Mouse (Mus musculus): ENCODE measurements around the gene Golga4. TPM values are rescaled to one million over a fixed set of nuclear protein-coding genes. Genes with fewer than 3 reads are reported as not detected.

The Golga4 gene
- 97.5 to 187 TPM (median 99.7 TPM) in 3 replicates for total RNA-seq (2017)

- ATAC-seq (replicated peaks; ENCODE audit: insufficient number of reproducible peaks, low FRiP score, low TSS enrichment, poor library complexity, severe bottlenecking) = peak; percentile 77
Observed at GRCm38 (mm10) chr9:118506020-118506403, at the start of gene Golga4. Gene Golga4 (plus strand): TSS chr9:118506267.

- ATAC-seq (replicated peaks; ENCODE audit: insufficient number of reproducible peaks, low FRiP score, low TSS enrichment, poor library complexity, severe bottlenecking) = no peak
Observed at GRCm38 (mm10) chr9:118456405-118456804, 49.7 kb upstream of the Golga4 start.

DNA sequence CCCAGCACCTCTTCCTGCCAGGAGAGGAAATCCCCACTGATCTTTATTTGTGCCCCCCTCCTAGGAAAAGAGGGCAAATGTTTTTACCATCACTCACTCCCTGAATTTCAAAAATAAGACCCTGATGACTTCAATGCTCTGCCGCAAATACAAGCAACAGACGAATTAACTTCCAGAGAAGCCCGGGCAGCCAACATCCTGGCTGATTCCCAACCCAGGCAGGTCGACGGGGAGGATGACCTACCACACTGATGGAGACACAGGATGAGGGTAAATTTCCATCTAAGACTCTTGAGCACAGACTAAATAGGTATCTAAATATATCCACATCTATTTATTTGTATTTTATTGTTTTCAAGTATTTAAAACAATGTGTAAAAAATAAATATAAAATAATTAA is 48.0 kb upstream of the Golga4 start:
- ATAC-seq (replicated peaks; ENCODE audit: insufficient number of reproducible peaks, low FRiP score, low TSS enrichment, poor library complexity, severe bottlenecking) = no peak

DNA sequence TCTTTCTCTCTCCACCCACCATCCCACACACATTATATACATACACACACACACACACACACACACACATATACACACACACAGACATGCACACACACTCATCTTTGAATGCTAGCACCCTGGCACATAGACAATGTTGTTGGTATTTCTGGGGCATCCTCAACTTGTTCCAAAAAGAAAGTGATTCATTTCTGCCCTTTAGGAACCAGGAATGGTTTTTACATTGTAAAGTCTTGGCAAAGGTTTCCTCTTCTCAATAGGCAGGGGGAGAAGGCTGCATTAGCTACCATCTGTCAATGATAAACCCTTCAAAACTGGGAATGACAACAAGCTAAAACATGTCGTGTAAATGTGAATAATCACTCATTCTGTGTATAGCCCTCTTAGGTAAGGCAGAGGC is 42.0 kb upstream of the Golga4 start:
- ATAC-seq (replicated peaks; ENCODE audit: insufficient number of reproducible peaks, low FRiP score, low TSS enrichment, poor library complexity, severe bottlenecking) = no peak

DNA sequence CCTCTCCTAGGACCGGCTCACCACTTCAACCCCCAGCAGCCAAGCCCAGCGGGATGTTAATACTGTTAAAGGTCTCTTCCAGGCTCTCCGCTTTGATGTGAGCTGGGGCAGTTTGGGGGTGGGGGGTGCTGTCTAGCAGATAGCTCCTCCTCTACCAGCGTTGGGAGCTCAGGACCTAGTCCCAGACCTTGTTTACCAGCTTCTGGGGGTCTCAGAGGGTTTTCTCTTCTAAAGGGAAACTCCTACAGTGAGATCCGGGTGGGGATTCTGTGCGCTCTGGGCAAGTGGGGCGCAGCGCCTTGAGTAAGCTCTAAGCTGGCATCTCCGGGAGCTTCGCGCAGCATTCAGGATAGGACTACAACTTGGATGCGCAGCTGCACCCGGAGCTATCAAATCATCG is 37.8 kb upstream of the Golga4 start:
- ATAC-seq (replicated peaks; ENCODE audit: insufficient number of reproducible peaks, low FRiP score, low TSS enrichment, poor library complexity, severe bottlenecking) = no peak

DNA sequence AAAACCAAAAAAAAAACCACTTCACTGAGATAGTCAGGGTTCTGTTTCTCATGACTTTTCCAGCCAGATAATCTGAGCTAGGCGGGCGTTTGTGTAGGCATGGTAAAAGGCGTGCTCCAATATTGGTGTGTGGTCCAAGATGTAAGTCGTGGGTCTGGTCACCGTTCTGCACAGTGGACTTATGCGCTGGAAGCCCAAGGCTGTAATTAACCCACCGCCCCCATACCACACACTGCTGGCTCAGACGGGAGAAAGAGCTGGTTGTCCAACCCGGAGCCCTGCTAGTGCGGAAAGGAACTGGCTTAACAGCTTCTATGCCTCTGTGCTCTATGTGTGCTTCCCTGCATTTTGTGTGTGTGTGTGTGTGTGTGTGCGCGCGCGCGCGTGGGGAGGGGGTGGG is 36.8 kb upstream of the Golga4 start:
- ATAC-seq (replicated peaks; ENCODE audit: insufficient number of reproducible peaks, low FRiP score, low TSS enrichment, poor library complexity, severe bottlenecking) = no peak

- ATAC-seq (replicated peaks; ENCODE audit: insufficient number of reproducible peaks, low FRiP score, low TSS enrichment, poor library complexity, severe bottlenecking) = no peak
Observed at GRCm38 (mm10) chr9:118471296-118471695, 34.8 kb upstream of the Golga4 start.

DNA sequence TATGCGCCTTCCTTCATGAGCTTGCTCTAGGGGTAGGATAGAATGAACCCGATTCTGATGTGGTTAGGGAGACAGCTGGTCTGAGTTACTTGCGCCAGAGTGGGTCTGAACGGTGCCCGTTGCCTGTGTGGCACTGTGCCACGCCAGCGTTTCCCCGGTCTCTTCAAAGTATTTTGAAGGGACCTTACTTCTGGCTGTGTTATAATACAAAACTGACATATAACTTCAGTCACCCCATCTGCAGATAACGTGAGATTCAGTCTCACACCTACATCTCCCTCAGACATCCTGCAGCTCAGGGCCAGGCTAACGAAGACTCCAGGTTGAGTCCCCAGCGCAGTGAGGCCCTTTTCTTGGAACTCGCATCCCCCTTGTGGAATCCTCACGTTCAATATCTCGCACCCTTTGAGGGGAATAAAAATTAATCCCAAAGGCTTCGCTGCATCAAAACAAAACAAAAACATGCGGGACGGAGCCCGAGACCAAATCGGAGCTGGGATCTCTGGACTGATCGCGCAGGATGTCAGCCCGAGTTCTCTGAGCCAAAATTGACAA is 29.8 kb upstream of the Golga4 start:
- ATAC-seq (replicated peaks; ENCODE audit: insufficient number of reproducible peaks, low FRiP score, low TSS enrichment, poor library complexity, severe bottlenecking) = no peak

- ATAC-seq (replicated peaks; ENCODE audit: insufficient number of reproducible peaks, low FRiP score, low TSS enrichment, poor library complexity, severe bottlenecking) = no peak
Observed at GRCm38 (mm10) chr9:118476766-118477271, 29.2 kb upstream of the Golga4 start.

DNA sequence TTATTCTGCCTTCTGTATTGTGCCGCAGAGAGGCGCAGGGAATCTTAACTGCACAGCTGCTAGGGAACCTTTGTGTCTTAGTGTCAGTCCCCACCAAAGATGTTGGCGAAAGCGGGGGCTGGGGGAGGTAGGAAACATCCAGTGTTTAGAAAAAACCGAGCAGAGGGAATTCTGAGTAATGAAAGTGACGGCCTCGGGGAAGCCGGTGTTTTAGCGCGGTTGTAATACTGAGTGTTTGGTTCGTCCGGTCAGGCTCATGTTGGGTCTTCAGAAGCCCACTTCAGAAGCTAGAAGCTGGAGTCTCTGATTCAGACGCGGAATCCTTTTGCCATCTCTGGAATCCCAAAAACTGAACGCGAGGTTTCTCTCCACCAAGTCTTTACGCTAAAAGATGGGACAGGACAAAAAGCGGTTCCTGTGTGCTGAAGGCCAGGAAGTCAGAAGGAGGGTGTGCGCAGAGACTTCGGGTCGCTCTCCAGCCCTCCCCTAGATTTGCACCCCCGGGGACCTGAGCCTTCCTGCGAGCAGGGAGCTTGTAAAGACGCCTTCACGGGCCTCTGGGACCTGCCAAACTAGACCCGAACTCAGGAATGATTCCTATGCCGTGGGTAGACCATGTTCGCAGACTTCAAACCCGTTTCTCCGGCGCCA is 28.7 kb upstream of the Golga4 start:
- ATAC-seq (replicated peaks; ENCODE audit: insufficient number of reproducible peaks, low FRiP score, low TSS enrichment, poor library complexity, severe bottlenecking) = no peak

GRCm38 (mm10) chr9:118477961-118478360 is 28.1 kb upstream of the Golga4 start, which contains the start of gene Eomes:
Gene Eomes (plus strand): TSS chr9:118478212.
- no peak for ATAC-seq (replicated peaks; ENCODE audit: insufficient number of reproducible peaks, low FRiP score, low TSS enrichment, poor library complexity, severe bottlenecking)

DNA sequence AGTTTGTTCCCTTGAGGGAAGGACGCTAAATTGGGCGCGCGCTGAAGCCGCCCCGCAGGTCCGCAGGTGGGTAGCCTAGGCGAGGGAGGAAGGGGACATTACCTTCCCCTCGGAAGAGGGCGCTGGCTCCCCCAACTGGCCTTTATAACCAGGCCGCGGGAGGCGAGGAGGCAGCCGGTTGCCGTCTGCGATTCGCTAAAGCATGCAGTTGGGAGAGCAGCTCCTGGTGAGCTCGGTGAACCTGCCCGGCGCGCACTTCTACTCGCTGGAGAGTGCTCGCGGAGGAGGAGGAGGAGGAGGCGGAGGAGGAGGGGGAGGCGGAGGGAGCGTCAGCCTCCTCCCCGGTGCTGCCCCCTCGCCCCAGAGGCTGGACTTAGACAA is 27.6 kb upstream of the Golga4 start:
- ATAC-seq (replicated peaks; ENCODE audit: insufficient number of reproducible peaks, low FRiP score, low TSS enrichment, poor library complexity, severe bottlenecking) = no peak

DNA sequence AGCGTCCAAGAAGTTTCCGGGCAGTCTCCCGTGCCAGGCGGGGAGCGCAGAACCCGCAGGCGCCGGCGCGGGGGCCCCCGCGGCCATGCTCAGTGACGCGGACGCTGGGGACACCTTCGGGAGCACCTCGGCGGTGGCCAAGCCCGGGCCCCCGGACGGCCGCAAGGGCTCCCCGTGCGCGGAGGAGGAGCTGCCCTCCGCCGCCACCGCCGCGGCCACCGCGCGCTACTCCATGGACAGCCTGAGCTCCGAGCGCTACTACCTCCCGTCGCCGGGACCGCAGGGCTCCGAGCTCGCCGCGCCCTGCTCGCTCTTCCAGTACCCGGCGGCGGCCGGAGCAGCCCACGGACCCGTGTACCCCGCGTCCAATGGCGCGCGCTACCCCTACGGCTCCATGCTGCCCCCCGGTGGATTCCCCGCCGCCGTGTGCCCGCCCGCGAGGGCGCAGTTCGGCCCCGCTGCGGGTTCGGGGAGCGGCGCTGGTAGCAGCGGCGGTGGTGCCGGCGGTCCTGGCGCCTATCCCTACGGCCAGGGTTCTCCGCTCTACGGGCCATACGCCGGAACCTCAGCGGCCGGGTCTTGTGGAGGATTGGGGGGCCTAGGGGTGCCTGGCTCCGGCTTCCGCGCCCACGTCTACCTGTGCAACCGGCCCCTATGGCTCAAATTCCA is 27.1 kb upstream of the Golga4 start:
- ATAC-seq (replicated peaks; ENCODE audit: insufficient number of reproducible peaks, low FRiP score, low TSS enrichment, poor library complexity, severe bottlenecking) = no peak

DNA sequence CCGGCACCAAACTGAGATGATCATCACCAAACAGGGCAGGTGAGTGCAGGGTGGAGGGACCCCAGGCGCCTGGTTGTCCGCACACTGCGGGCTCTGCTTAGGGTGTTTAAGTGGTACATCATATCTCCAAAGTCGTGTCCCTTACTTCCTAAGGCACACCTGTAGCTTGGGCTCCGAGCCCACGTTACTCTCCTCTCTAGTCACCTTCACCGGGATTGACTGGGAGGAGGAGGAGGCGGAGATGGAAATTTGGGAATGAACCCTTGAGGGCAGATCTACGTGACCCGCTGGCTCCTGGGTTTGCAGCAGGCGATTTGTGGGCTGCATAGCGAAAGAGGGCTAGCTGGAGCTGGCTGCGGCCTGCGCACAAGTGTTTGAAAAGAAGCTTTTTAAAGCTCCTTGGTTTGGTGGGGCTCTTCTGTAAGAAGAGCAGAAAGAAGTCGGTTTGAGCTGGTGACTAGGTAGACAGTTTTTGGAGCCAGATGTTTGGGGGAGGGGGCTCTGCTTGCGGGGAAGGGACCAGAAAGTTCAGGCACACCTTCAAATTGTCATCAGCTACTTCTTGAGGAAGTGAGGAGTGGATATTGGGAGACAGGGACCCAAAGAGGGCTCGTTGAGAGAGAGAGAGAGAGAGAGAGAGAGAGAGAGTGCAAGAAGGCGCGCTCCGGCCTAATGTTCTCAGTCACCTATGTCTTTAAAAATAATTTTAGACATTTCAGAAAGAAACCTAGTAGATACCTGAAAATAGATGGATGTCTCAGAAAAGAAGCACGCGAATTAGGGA is 26.4 kb upstream of the Golga4 start:
- ATAC-seq (replicated peaks; ENCODE audit: insufficient number of reproducible peaks, low FRiP score, low TSS enrichment, poor library complexity, severe bottlenecking) = no peak

GRCm38 (mm10) chr9:118480292-118480690 is 25.8 kb upstream of the Golga4 start:
- ATAC-seq (replicated peaks; ENCODE audit: insufficient number of reproducible peaks, low FRiP score, low TSS enrichment, poor library complexity, severe bottlenecking) = no peak

- no peak for ATAC-seq (replicated peaks; ENCODE audit: insufficient number of reproducible peaks, low FRiP score, low TSS enrichment, poor library complexity, severe bottlenecking)
Observed at GRCm38 (mm10) chr9:118482210-118482609, 23.9 kb upstream of the Golga4 start.

DNA sequence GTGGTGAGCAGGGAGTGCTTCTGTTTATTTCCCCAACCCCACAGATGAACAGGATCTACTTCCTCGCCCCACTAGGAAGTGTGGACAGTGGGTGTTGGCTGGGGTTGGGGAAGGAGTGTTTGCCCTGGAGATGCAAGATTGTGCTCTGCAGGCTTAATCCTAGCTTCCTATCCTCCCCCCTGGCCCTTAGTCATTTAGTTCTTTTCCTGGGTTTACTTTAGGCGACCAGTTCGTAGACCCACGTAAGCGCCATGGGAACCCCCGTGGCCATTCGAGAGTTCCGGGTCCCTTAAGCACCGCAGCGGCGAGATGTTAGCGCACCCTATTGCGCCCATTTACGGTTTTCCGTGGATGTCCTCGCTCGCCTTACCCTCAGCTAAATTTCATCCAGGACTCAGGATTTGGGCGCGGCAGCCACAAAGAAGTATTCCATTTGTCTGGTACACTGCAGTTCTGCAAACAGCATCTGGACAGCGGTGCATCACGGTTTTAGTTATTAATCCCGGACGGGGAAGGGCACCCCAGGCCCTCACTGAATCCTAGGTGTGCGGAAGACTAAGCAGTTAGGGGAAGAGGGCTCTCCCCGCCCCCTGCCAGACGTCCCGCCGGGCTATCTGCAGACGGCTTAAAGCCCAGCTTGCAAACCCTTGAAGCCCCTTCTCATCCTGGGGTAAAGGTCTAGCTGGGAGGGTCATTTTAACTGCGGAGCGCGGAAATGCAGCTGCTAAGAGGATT is 19.5 kb upstream of the Golga4 start:
- no peak for ATAC-seq (replicated peaks; ENCODE audit: insufficient number of reproducible peaks, low FRiP score, low TSS enrichment, poor library complexity, severe bottlenecking)

DNA sequence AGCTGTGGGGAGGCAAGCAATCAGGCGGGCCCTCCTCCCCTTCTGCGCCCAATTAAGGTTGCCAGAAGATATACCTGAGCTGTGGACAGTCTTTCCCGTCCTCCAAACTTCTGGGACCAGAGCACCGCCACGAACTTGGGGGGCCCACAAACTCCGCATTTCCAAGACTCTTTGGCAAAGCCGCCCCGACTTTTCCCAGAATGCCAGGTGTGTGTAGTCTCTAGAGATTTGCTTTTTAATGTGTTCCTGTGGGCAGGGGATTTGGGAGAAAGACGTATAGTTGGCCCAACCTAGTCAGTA is 19.0 kb upstream of the Golga4 start:
- no peak for ATAC-seq (replicated peaks; ENCODE audit: insufficient number of reproducible peaks, low FRiP score, low TSS enrichment, poor library complexity, severe bottlenecking)

- ATAC-seq (replicated peaks; ENCODE audit: insufficient number of reproducible peaks, low FRiP score, low TSS enrichment, poor library complexity, severe bottlenecking) = no peak
Observed at GRCm38 (mm10) chr9:118487636-118488035, 18.4 kb upstream of the Golga4 start.
